Mouse (Mus musculus) forebrain, embryonic 13.5 days (tissue): Measurements from ENCODE around the gene Pcp4. TPM values are rescaled to one million over a fixed set of nuclear protein-coding genes. Genes with fewer than 3 reads are reported as not detected.

Source experiments
- polyA plus RNA-seq: library from polyadenylated mRNA; unstranded; fragments of >200 nt; fragmentation: Nextera tagmentation; extraction: Ambion mirVana; gene quantifications from 2 replicates; pipeline ENCODE4 v1.2.1, GENCODE M21; 2015

The Pcp4 gene
- polyA plus RNA-seq, 1 experiment from 2014 or later = 86.1 TPM

Other genes starting within 250 kb of the Pcp4 start
- 0.40 and 0.71 TPM in 2 replicates for gene B3galt5, start 231.8 kb upstream of the Pcp4 start, polyA plus RNA-seq
- gene Itgb2l, start 24.0 kb upstream of the Pcp4 start, polyA plus RNA-seq = not detected in 2 replicates